Mouse (Mus musculus) limb, embryonic 15.5 days (tissue): ENCODE data around the gene Piezo1. TPM values are rescaled to one million over a fixed set of nuclear protein-coding genes. Genes with fewer than 3 reads are reported as not detected.

Experiments used
- ATAC-seq: fragments of 200-750 bp; cut with Nextera tagmentation; 2 replicates; pipeline ENCODE4 v1.8.0; 2017; ENCODE audit warnings: low read depth, moderate TSS enrichment; ENCODE audit not compliant: insufficient number of reproducible peaks, low FRiP score, low TSS enrichment
- H3K27ac ChIP-seq: fragments of 300-500 bp; sonication (generic); 2 replicates; pipeline ENCODE4 v1.5.1; 2015; ENCODE audit warnings: moderate library complexity, mild to moderate bottlenecking, inconsistent platforms
- H3K27me3 ChIP-seq: fragments of 300-500 bp; sonication (generic); 2 replicates; pipeline ENCODE4 v1.6.1; 2015; ENCODE audit warnings: inconsistent platforms
- H3K36me3 ChIP-seq: fragments of 300-500 bp; sonication (generic); 2 replicates; pipeline ENCODE4 v1.6.1; 2015; ENCODE audit warnings: inconsistent platforms
- H3K4me1 ChIP-seq: fragments of 300-500 bp; sonication (generic); 2 replicates; pipeline ENCODE4 v1.6.1; 2015; ENCODE audit warnings: inconsistent platforms
- H3K4me2 ChIP-seq: fragments of 300-500 bp; sonication (generic); 2 replicates; pipeline ENCODE4 v1.6.1; 2015; ENCODE audit warnings: mild to moderate bottlenecking, inconsistent platforms
- H3K4me3 ChIP-seq: fragments of 300-500 bp; sonication (generic); 2 replicates; pipeline ENCODE4 v1.5.1; 2015; ENCODE audit warnings: mild to moderate bottlenecking, inconsistent platforms
- H3K9ac ChIP-seq: fragments of 300-500 bp; sonication (generic); 2 replicates; pipeline ENCODE4 v1.6.1; 2015; ENCODE audit warnings: inconsistent platforms
- H3K9me3 ChIP-seq: fragments of 300-500 bp; sonication (generic); 2 replicates; pipeline ENCODE4 v1.6.1; 2016; ENCODE audit warnings: inconsistent platforms
- WGBS: fragments of 180-500 bp; shearing (Covaris S2); methylation state at CpG from one replicate; pipeline ENCODE4 v1.1.7; 2015; 5-methylcytosine and 5-hydroxymethylcytosine counted together
- polyA plus RNA-seq: library from polyadenylated mRNA; unstranded; fragments of >200 nt; fragmentation: Nextera tagmentation; extraction: Ambion mirVana; gene quantifications from 2 replicates; pipeline ENCODE4 v1.2.1, GENCODE M21; 2015

Piezo1 gene
- polyA plus RNA-seq, 1 experiment from 2014 or later: 17.5 TPM

GRCm38 (mm10) chr8:122550995-122551264, 199 bp downstream of the Piezo1 start:
- Histone ChIP-seq H3K4me3 (peak overlapping the region; percentile 81), H3K36me3 (no peaks in the 10 kb centered on the region), H3K4me1 (peaks cover 49% of the 10 kb centered on the region), H3K27ac (peak overlapping the region; percentile 94), H3K4me2 (peak overlapping the region; percentile 87), H3K27me3 (no peaks in the 10 kb centered on the region), H3K9me3 (no peaks in the 10 kb centered on the region), H3K9ac (peak overlapping the region; percentile 86)
- 1% methylated on average over 36 of the region's 43 CpGs for WGBS
- ATAC-seq: peak; percentile 35

GRCm38 (mm10) chr8:122550234-122550994, 715 bp downstream of the Piezo1 start:
- Histone ChIP-seq H3K4me2 (peak overlapping the region; percentile 87), H3K36me3 (no peaks in the 10 kb centered on the region), H3K9ac (peak overlapping the region; percentile 86), H3K27me3 (no peaks in the 10 kb centered on the region), H3K27ac (peak overlapping the region; percentile 94), H3K9me3 (no peaks in the 10 kb centered on the region), H3K4me1 (peaks cover 51% of the 10 kb centered on the region), H3K4me3 (peak overlapping the region; percentile 81)
- WGBS: 3% methylated on average over 51 of the region's 52 CpGs
- peak; percentile 40 for ATAC-seq

- no peaks in the 10 kb centered on the region for H3K27me3 ChIP-seq
- 59% methylated on average over 3 of the region's 3 CpGs for WGBS
- H3K9me3 ChIP-seq: no peaks in the 10 kb centered on the region
- 0 out of 2 replicates have a peak overlapping the region, but pooled peaks have one; percentile 40 for H3K27ac ChIP-seq
- H3K4me2 ChIP-seq: peak overlapping the region; percentile 87
- no peak overlapping the region for H3K4me3 ChIP-seq
- no peak for ATAC-seq
- H3K9ac ChIP-seq: no peak overlapping the region
- no peaks in the 10 kb centered on the region for H3K36me3 ChIP-seq
- peaks cover 51% of the 10 kb centered on the region for H3K4me1 ChIP-seq
Measured at GRCm38 (mm10) chr8:122548891-122549439, 2.2 kb downstream of the Piezo1 start.

- WGBS: 69% methylated on average over 13 of the region's 13 CpGs
- H3K27ac ChIP-seq: no peak overlapping the region; the same call in 1 of the 2 replicates
Measured at GRCm38 (mm10) chr8:122548331-122548730, 2.8 kb downstream of the Piezo1 start.

GRCm38 (mm10) chr8:122547815-122548214, 3.3 kb downstream of the Piezo1 start:
- Histone ChIP-seq H3K9me3 (no peaks in the 10 kb centered on the region), H3K36me3 (0 out of 2 replicates have a peak, but pooled peaks cover 6% of the 10 kb centered on the region), H3K9ac (no peak overlapping the region), H3K4me3 (no peak overlapping the region), H3K27me3 (no peaks in the 10 kb centered on the region), H3K4me2 (peak overlapping the region; percentile 87; the same call in 1 of the 2 replicates), H3K4me1 (peaks cover 51% of the 10 kb centered on the region), H3K27ac (no peak overlapping the region; the same call in 1 of the 2 replicates)
- WGBS: 38% methylated on average over 5 of the region's 5 CpGs
- no peak for ATAC-seq

More at GRCm38 (mm10) chr8:122548331-122548730, 2.8 kb downstream of the Piezo1 start:
- H3K9me3 ChIP-seq: no peaks in the 10 kb centered on the region
- no peak overlapping the region for H3K4me3 ChIP-seq
- ATAC-seq: no peak
- no peaks in the 10 kb centered on the region for H3K27me3 ChIP-seq
- 0 out of 2 replicates have a peak, but pooled peaks cover under 1% of the 10 kb centered on the region for H3K36me3 ChIP-seq
- H3K9ac ChIP-seq: no peak overlapping the region
- peaks cover 51% of the 10 kb centered on the region for H3K4me1 ChIP-seq
- peak overlapping the region; percentile 87 for H3K4me2 ChIP-seq

- Histone ChIP-seq H3K36me3 (0 out of 2 replicates have a peak, but pooled peaks cover 11% of the 10 kb centered on the region), H3K4me3 (no peak overlapping the region), H3K4me1 (peaks cover 51% of the 10 kb centered on the region), H3K4me2 (peak overlapping the region; percentile 26), H3K27me3 (no peaks in the 10 kb centered on the region), H3K27ac (peak overlapping the region; percentile 50), H3K9me3 (no peaks in the 10 kb centered on the region), H3K9ac (no peak overlapping the region)
- 52% methylated on average over 24 of the region's 24 CpGs for WGBS
- no peak for ATAC-seq
Measured at GRCm38 (mm10) chr8:122546811-122547453, 4.2 kb downstream of the Piezo1 start.

- Histone ChIP-seq H3K4me1 (peaks cover 47% of the 10 kb centered on the region), H3K4me3 (no peak overlapping the region), H3K27ac (no peak overlapping the region), H3K4me2 (no peak overlapping the region), H3K36me3 (0 out of 2 replicates have a peak, but pooled peaks cover 11% of the 10 kb centered on the region), H3K9ac (no peak overlapping the region), H3K9me3 (no peaks in the 10 kb centered on the region), H3K27me3 (no peaks in the 10 kb centered on the region)
- 75% methylated on average over 7 of the region's 7 CpGs for WGBS
- no peak for ATAC-seq
Measured at GRCm38 (mm10) chr8:122546066-122546755, 4.9 kb downstream of the Piezo1 start.

GRCm38 (mm10) chr8:122544138-122544537, 7.0 kb downstream of the Piezo1 start:
- no peak overlapping the region for H3K9ac ChIP-seq
- WGBS: 71% methylated on average over 8 of the region's 8 CpGs
- H3K27ac ChIP-seq: no peak overlapping the region
- H3K9me3 ChIP-seq: no peaks in the 10 kb centered on the region
- 0 out of 2 replicates have a peak, but pooled peaks cover 11% of the 10 kb centered on the region for H3K36me3 ChIP-seq
- H3K4me3 ChIP-seq: no peak overlapping the region
- ATAC-seq: no peak
- peaks cover 35% of the 10 kb centered on the region for H3K4me1 ChIP-seq
- H3K4me2 ChIP-seq: no peak overlapping the region
- H3K27me3 ChIP-seq: no peaks in the 10 kb centered on the region

GRCm38 (mm10) chr8:122538310-122539076, 12.6 kb downstream of the Piezo1 start:
- Histone ChIP-seq H3K9ac (no peak overlapping the region), H3K4me2 (no peak overlapping the region), H3K9me3 (no peaks in the 10 kb centered on the region), H3K4me3 (no peak overlapping the region), H3K36me3 (peaks cover 15% of the 10 kb centered on the region; the same call in 1 of the 2 replicates), H3K4me1 (peaks cover 26% of the 10 kb centered on the region), H3K27ac (0 out of 2 replicates have a peak overlapping the region, but pooled peaks have one; percentile 70), H3K27me3 (no peaks in the 10 kb centered on the region)
- 93% methylated on average over 9 of the region's 9 CpGs for WGBS
- no peak for ATAC-seq

- Histone ChIP-seq H3K36me3 (peaks cover 9% of the 10 kb centered on the region; the same call in 1 of the 2 replicates), H3K27me3 (no peaks in the 10 kb centered on the region), H3K4me2 (no peak overlapping the region), H3K9me3 (no peaks in the 10 kb centered on the region), H3K4me3 (no peak overlapping the region), H3K4me1 (peaks cover 26% of the 10 kb centered on the region), H3K9ac (no peak overlapping the region), H3K27ac (peak overlapping the region; percentile 70)
- no peak for ATAC-seq
- 69% methylated on average over 2 of the region's 2 CpGs for WGBS
Measured at GRCm38 (mm10) chr8:122537812-122538211, 13.3 kb downstream of the Piezo1 start.

GRCm38 (mm10) chr8:122537033-122537432, 14.1 kb downstream of the Piezo1 start:
- peaks cover 26% of the 10 kb centered on the region for H3K4me1 ChIP-seq
- peak; percentile 32; the same call in 1 of the 2 replicates for ATAC-seq
- no peak overlapping the region for H3K4me2 ChIP-seq
- peaks cover 4% of the 10 kb centered on the region; the same call in 1 of the 2 replicates for H3K36me3 ChIP-seq
- H3K9ac ChIP-seq: no peak overlapping the region
- H3K4me3 ChIP-seq: no peak overlapping the region
- H3K9me3 ChIP-seq: no peaks in the 10 kb centered on the region
- peak overlapping the region; percentile 70 for H3K27ac ChIP-seq
- H3K27me3 ChIP-seq: no peaks in the 10 kb centered on the region
- WGBS: 13% methylated on average over 6 of the region's 6 CpGs
